Mouse (Mus musculus) midbrain, embryonic 13.5 days (tissue): Measurements from ENCODE around the gene Dio1. TPM values are rescaled to one million over a fixed set of nuclear protein-coding genes. Genes with fewer than 3 reads are reported as not detected.

Experiments used
- polyA plus RNA-seq: library from polyadenylated mRNA; unstranded; fragments of >200 nt; fragmentation: Nextera tagmentation; extraction: Ambion mirVana; gene quantifications from 2 replicates; pipeline ENCODE4 v1.2.1, GENCODE M21; 2015

Dio1 gene
- polyA plus RNA-seq, 1 experiment from 2014 or later: 0.13 TPM

Other genes with a start within 250 kb of the Dio1 start
- 72.8 and 84.9 TPM in 2 replicates for gene Mrpl37, start 240.3 kb downstream of the Dio1 start, polyA plus RNA-seq
- 3.5 and 4.2 TPM in 2 replicates for gene Cyb5rl, start 240.2 kb downstream of the Dio1 start, polyA plus RNA-seq
- not detected in 2 replicates for gene Cdcp2, start 210.3 kb downstream of the Dio1 start, polyA plus RNA-seq
- 377 and 395 TPM in 2 replicates for gene Tmem59, start 128.8 kb downstream of the Dio1 start, polyA plus RNA-seq
- 28.4 and 45.1 TPM in 2 replicates for gene Tceanc2, start 128.1 kb downstream of the Dio1 start, polyA plus RNA-seq
- gene Ldlrad1, start 98.0 kb downstream of the Dio1 start, polyA plus RNA-seq: not detected in 2 replicates
- 54.9 and 56.5 TPM in 2 replicates for gene Lrrc42, start 53.6 kb downstream of the Dio1 start, polyA plus RNA-seq
- 34.9 and 39.6 TPM in 2 replicates for gene Hspb11, start 53.6 kb downstream of the Dio1 start, polyA plus RNA-seq
- gene Yipf1, start 7.2 kb upstream of the Dio1 start, polyA plus RNA-seq: 52.8 and 53.9 TPM in 2 replicates
- 20.5 and 20.9 TPM in 2 replicates for gene Ndc1, start 60.6 kb upstream of the Dio1 start, polyA plus RNA-seq
- gene Glis1, start 127.4 kb upstream of the Dio1 start, polyA plus RNA-seq: 1.0 and 1.5 TPM in 2 replicates